Mouse (Mus musculus): ENCODE measurements around the gene Anks4b.

Anks4b gene

GRCm38 (mm10) chr7:120173603-120174244 lies at the start of gene Anks4b:
Gene Anks4b, plus strand, starts transcription at chr7:120173858.
- DNase-seq (ENCODE audit: low spot score in 2 of 2) = no peak

- peak; percentile 73 to 74 for DNase-seq (ENCODE audit: low spot score in 2 of 2)
These were observed 48.8 kb upstream of the Anks4b start for GRCm38 (mm10) chr7:120124844-120125243.

GRCm38 (mm10) chr7:120126976-120127685 lies 46.5 kb upstream of the Anks4b start:
- no peak for DNase-seq (ENCODE audit: low spot score in 2 of 2)

- no peak for DNase-seq (ENCODE audit: low spot score in 2 of 2)
These were observed 46.0 kb upstream of the Anks4b start for GRCm38 (mm10) chr7:120127686-120128059.

GRCm38 (mm10) chr7:120128951-120129350 lies 44.7 kb upstream of the Anks4b start:
- DNase-seq (ENCODE audit: low spot score in 2 of 2) = no peak

- DNase-seq (ENCODE audit: low spot score in 2 of 2) = no peak
These were observed 30.9 kb upstream of the Anks4b start for GRCm38 (mm10) chr7:120142743-120143142.

GRCm38 (mm10) chr7:120145191-120145590 lies 28.5 kb upstream of the Anks4b start, which contains the start of gene Zp2:
Gene Zp2, minus strand, starts transcription at chr7:120145291.
- DNase-seq (ENCODE audit: low spot score in 2 of 2) = no peak

- DNase-seq (ENCODE audit: low spot score in 2 of 2) = peak; percentile 22 to 39
These were observed 23.4 kb upstream of the Anks4b start for GRCm38 (mm10) chr7:120150257-120150656.

GRCm38 (mm10) chr7:120150898-120151297 lies 22.8 kb upstream of the Anks4b start:
- DNase-seq (ENCODE audit: low spot score in 2 of 2) = no peak

GRCm38 (mm10) chr7:120156841-120157409 lies 16.7 kb upstream of the Anks4b start:
- DNase-seq (ENCODE audit: low spot score in 2 of 2) = no peak

- no peak for DNase-seq (ENCODE audit: low spot score in 2 of 2)
These were observed 16.0 kb upstream of the Anks4b start for GRCm38 (mm10) chr7:120157575-120158061.

GRCm38 (mm10) chr7:120158121-120158613 lies 15.5 kb upstream of the Anks4b start:
- no peak for DNase-seq (ENCODE audit: low spot score in 2 of 2)

- DNase-seq (ENCODE audit: low spot score in 2 of 2) = no peak
These were observed 9.9 kb upstream of the Anks4b start for GRCm38 (mm10) chr7:120163581-120164251.

- no peak for DNase-seq (ENCODE audit: low spot score in 2 of 2)
These were observed 1.4 kb upstream of the Anks4b start for GRCm38 (mm10) chr7:120172188-120172700.

- no peak for DNase-seq (ENCODE audit: low spot score in 2 of 2)
These were observed 1.3 kb downstream of the Anks4b start for GRCm38 (mm10) chr7:120174723-120175504.

- DNase-seq (ENCODE audit: low spot score in 2 of 2) = no peak
These were observed 4.0 kb downstream of the Anks4b start for GRCm38 (mm10) chr7:120177611-120178010.

- no peak for DNase-seq (ENCODE audit: low spot score in 2 of 2)
These were observed 5.3 kb downstream of the Anks4b start for GRCm38 (mm10) chr7:120178935-120179334.

- no peak for DNase-seq (ENCODE audit: low spot score in 2 of 2)
These were observed 6.9 kb downstream of the Anks4b start for GRCm38 (mm10) chr7:120180547-120180946.

GRCm38 (mm10) chr7:120181401-120182230 lies 8.0 kb downstream of the Anks4b start:
- no peak for DNase-seq (ENCODE audit: low spot score in 2 of 2)

GRCm38 (mm10) chr7:120182891-120183290 lies 9.2 kb downstream of the Anks4b start:
- DNase-seq (ENCODE audit: low spot score in 2 of 2) = no peak

All from heart, adult 9 months (tissue).